Mouse (Mus musculus) heart, adult 11 months (tissue): ENCODE results near the gene Eras.
A peak's percentile ranks its signal among the peaks of the same experiment; 100 is the strongest.
"Not testable (repeated sequence)": the region's sequence is repeated elsewhere in the genome, so short reads cannot be mapped to it uniquely, and the experiment has no call there.

ENCODE experiments used
- DNase-seq: peaks from one replicate; pipeline ENCODE4 v3.0.0; 2022

The Eras gene

DNA sequence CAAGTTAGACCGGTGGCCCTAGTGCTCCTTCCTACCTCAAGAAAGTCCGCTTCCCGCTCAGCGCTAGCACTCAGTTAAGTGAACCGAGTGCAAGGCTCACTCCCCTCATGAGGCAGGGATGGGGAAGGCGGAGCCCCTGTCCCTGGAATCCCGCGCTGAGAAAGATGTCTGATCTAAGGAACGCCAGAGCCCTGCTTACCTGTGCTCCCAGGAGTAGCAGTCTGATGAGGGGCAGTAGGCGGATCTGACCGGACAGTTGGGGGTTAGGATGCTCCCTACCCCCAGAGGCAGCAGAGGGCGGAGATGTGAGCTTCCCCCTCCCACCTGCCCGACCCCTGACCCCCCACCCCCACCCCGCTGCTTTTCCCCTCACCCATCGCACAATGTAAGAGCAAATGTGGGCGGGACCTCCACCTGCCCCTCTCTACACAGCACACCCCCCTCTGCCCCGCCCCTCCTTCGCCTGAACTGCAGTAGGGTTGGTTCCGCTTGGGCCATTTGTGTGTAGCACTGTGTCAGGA lies at the start of gene Eras:
Gene Eras, minus strand, starts transcription at position 338 of the 521 bp plus-strand sequence.
- no peak for DNase-seq

DNA sequence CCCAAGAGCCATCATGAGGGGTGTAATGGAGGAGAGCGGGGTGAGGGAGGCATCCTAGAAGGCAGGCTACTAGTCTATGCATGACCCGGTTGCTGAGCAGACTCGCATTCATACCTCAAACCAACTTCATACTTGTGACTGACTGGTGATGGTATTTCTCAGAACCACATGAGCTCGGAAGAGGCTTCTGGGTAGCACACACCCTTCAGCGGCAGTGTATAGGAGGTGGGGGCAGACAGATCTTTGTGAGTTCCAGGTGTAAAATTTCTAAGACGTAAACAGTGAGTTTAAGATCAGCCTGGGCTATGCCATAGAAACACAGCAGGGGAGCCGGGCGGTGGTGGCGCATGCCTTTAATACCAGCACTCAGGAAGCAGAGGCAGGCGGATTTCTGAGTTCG lies 49.5 kb upstream of the Eras start, which contains the start of gene Gata1:
Gene Gata1, minus strand, starts transcription at position 180 of the 400 bp plus-strand sequence.
- DNase-seq = no peak

GRCm38 (mm10) chrX:7971292-7971691 lies 42.9 kb upstream of the Eras start:
- no peak for DNase-seq

DNA sequence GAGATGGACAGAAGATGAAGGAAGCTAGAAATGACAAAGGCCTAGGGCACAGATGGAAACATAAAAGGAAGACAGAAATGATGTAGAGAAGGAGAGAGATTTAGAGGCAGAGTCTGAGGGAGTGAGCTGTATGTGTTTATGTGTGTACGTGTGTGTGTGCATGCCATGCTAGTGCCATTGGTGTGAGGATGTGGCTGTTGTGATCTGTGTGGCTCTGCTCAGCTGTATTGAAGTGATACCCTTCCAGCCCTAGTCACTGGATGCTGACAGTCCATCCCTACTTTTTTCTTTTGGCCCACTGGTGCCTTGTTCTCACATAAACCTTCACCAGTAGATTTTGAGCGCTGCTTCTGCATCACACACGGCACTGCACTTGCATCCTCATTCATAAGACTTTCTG lies 40.5 kb upstream of the Eras start:
- no peak for DNase-seq

DNA sequence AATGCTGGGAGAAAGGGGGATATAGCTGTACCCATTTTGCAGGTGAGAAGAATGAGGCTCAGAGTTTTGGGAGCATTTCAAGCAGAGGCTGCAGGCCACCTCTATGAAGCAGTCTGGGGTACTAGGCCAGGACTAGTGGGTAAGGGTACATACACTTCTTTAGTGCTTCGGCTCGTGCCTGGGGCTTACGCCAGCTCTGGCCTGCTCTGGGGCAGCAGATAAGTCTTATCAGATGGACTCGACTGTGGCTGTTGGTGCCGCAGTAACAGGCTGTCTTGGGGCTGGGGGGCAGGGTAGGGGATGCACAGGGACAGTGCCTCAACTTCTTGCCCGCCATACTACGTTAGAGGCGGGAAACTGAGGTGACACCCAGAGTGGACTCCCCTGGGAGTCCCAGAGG lies 39.8 kb upstream of the Eras start:
- DNase-seq = no peak

DNA sequence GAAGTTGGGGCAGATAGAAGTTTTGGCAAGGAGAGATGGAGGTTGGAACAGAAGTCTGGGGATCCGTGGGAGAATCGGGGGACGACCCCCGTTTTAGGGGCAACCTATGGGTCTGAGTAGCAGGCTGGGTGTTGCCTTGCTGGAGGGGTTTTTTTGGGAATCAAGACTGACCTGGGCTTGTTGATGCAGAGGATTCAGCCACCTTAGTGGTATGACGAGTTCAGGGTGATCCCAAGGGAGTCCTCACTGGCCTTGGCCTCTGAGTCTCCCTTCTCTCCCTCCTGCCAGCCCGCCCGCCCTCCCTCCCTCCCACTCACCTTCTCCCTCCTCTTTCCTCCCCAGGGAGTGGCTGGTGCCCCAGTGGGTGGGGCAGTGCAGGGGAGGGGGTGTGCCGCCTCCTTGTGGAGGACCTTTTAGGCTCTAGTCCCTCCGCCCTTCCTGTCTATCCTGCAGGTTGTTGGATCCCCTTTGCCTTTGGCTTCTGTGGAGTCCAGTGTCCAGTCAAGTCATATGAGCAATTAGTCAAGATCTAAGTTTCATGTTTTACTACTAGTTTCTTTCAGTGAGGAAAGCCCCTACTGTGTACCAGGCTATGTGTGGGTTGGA lies 39.3 kb upstream of the Eras start:
- DNase-seq = no peak

DNA sequence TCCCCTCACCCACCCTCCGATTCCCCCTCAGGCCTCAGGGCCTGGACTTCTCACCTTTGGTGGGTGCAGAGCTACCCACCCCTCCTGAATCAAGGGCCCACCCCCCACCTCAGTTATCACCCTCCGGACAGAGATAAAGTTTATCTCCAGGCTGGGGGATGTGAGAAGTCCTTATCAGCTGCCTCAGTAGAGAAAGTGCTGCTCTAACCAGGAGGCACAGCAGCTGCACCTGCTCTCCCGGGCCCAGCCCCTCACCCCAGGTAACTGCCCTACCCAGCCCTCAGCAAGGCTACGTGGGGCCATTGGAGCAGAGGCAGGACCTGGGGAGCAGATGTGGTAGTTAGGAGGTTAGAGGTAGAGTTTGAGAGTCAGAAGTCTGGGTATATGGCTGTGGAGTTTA lies 37.8 kb upstream of the Eras start:
- no peak for DNase-seq

DNA sequence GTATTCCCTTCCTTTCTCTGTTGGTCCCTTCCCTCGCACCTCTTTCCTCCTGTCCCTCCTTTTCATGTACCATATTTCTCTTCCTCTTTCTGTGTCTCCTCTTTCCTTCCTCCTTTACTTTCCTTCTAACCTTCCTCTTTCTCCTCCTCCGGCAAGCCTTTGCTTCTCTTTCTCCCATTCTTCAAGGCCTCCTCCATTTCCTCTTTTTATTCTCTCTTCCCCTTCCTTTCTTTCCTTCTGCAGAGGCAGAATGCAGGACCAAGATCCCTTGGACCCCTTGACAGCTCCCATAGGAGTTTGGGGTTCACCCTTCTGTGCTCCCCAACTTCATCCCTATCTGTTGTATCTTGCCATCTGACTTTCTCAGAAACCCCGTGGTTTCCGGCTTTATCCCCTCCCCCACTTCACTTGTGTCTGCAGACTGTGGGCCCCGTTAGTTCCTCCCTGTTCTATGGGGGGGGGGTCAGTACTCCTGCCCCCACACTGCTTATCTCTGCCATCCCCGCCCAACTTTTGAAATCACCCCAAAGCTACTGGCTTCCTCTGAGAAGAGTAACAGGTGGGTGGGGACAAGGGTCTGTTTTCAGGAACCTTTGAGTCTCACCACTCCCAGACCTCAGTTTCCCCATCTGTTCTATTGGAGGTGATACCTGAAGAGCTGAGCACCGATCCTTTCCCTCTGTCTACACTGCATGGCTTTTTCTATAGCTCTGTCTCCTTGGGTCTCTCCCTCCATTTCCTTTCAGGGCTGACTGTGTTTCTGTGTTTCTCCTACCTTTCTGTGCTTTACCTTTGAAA lies 35.6 kb upstream of the Eras start:
- DNase-seq = no peak

DNA sequence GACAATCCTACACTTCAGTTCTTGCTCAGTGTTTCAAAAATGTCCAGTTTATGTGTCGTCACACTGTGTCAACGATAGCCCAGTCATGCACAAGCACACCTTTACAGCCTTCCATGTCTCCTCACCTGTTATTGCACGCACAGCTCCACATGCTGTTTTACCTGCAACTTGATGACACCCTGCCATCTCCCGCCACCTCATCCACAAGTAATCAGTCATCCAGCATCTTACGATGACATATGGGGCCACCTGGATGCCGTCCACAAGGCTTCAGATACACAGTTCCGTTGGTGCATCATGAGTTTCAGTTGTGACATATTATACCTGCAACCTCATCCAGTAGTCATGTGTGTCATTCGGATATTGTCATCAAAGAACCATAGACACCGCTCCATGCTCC lies 30.5 kb upstream of the Eras start:
- no peak for DNase-seq

- DNase-seq = no peak
Measured at GRCm38 (mm10) chrX:7950091-7950490, 21.7 kb upstream of the Eras start.

DNA sequence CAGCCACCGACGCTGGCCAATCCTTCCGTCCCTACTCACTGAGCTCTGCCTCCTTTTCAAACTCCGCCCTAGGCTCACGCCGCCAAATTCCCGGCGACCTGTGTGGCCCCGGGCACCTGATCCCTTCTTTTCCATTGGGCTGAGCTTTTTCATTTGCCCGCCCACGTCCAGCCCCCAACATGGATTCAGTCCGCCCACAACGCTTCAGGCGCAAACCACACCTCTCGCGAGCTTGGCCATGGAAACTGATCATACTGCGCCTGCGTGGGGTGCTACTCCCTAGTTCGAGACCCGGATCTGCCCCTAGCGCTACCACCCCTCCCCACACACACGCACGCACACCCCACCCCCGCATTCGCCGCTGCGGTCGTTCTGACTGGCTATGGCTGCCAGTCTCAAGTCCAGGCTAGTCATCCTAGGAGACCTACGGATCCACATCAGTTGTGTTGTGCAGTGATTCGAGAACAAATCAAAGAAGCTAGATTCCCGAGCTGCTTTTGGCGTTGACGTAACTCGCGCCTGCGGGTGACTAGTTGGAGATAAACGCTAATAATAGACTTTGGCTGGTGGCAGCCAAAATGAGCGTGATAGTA lies 19.6 kb upstream of the Eras start:
- peak; percentile 100 for DNase-seq

GRCm38 (mm10) chrX:7947108-7947899 lies 18.9 kb upstream of the Eras start, which contains the start of gene Hdac6:
Hdac6 (minus strand) TSS chrX:7947889.
- peak; percentile 89 for DNase-seq

DNA sequence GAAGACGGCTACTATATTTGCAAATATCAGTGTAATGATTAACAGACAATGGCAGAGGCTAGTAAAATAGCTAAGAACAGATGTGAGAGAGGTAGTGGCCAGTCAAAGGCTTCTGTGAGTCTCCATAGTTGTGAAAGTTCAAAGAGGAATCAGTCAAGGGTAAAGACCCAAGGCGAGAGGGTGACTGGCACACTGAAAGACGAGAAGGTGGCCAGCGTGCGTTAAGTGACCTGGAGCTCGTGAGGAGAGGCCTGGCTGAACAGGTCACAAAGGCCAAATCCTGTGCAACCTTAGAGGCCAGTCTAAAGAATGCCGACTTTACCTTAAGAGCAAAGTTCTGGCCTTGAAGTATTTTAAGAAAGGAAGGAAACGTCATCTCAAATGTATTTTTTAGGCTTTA lies 17.2 kb upstream of the Eras start:
- DNase-seq = no peak

GRCm38 (mm10) chrX:7937667-7938066 lies 9.3 kb upstream of the Eras start:
- DNase-seq = no peak

DNA sequence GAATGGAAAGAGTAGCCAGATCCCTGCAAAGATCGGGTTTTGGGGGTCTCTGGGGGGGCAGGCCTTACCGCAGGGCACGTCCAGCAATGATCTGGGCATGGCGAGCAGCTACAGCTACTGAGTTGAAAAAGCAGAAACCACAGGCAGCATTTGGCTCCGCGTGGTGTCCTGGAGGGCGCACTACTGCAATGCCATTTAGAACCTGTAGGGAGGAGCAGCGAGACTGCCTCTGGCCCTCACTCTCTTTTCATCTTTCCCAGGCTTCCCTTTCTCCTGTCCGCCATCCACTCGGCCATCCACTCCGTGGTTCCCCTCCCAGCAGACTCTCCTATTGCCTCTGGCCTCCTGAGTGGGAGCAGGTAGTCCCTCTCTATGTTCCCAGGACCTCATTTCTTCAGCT lies 8.5 kb upstream of the Eras start:
- no peak for DNase-seq

GRCm38 (mm10) chrX:7927116-7927515 lies 1.3 kb downstream of the Eras start:
- no peak for DNase-seq

DNA sequence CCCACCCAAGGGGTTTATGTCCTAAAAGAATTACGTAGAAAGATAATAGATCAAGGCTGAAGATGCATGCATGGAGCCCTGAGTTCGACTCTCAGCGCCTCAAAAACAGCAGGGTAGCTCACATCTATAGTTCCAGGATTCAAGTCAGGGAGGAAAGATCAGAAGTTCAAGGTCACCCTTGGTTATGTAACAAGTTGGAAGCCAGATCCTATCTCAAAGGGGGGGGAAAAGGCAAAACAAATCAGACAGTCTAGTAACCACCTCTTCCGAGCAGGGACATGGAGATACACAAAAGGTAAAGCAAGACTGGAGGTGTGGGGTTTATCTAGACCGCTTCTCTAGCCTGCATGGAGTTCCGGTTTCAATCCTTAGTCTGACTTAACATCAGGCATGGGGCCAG lies 2.1 kb downstream of the Eras start:
- DNase-seq = no peak

GRCm38 (mm10) chrX:7922032-7922431 lies 6.4 kb downstream of the Eras start:
- DNase-seq = no peak

DNA sequence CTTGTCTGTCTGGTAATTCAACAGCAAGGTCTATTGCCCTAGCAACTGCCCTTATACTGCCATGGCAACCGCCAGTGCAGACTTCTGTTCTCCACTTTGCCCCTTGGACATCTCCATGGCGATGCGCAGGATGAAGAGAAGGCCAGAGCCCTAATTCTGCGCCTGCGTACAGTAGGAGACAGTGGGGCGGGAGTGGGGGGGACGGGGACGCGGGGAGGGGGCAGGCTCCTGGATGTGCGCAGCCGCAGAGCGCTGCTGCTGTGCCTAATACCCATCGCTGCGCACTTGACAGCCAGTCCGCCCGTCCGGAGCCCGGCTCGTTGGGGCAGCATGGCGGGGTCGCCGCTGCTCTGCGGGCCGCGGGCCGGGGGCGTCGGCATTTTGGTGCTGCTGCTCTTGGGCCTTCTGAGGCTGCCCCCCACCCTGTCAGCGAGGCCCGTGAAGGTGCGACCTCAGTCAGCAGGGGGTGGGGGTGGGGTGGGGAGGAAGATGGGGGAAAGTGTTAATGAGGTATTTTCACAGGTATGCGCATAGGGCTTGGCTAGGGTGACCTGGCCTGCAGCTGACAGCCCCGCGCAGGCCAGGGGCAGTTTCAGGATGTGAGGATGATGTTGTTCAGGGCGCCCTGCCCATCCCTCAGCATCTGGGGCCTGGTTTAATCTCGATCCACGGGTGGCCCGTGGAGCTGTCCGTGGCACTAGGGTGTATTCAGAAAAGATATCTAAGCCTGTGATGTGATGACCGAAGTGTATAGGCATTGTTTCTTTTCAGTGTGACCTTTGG lies 8.6 kb downstream of the Eras start, which contains the start of gene Pcsk1n:
Gene Pcsk1n, plus strand, starts transcription at position 222 of the 783 bp plus-strand sequence.
- DNase-seq = no peak

DNA sequence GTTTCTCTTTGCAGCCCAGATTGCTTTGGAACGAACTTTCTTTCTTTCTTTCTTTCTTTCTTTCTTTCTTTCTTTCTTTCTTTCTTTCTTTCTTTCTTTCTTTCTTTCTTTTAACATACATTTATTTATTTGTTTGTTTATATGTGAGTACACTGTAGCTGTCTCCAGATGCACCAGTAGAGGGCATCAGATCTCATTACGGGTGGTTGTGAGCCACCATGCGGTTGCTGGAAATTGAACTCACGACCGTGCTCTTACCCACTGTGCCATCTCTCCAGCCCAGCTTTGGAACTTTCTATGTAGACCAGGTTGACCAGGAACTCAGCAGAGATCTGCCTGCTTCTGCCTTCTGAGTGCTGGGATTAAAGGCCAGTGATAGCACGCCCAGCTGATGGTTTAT lies 10.4 kb downstream of the Eras start:
- not testable (repeated sequence) for DNase-seq

- DNase-seq = not testable (repeated sequence)
Measured at GRCm38 (mm10) chrX:7915669-7916068, 12.7 kb downstream of the Eras start.

- DNase-seq = no peak
Measured at GRCm38 (mm10) chrX:7910473-7910872, 17.9 kb downstream of the Eras start.
